Mouse (Mus musculus) kidney, embryonic 14.5 days (tissue): ENCODE results near the gene Frmd4a. TPM values are rescaled to one million over a fixed set of nuclear protein-coding genes. Genes with fewer than 3 reads are reported as not detected.

Experiments
- ATAC-seq: fragments of 200-750 bp; cut with Nextera tagmentation; 2 replicates; pipeline ENCODE4 v1.8.0; 2017; ENCODE audit warnings: moderate number of reproducible peaks, mild to moderate bottlenecking, moderate TSS enrichment, moderate library complexity; ENCODE audit not compliant: low FRiP score, low TSS enrichment
- H3K27ac ChIP-seq: fragments of 300-500 bp; sonication (generic); 2 replicates; pipeline ENCODE4 v1.5.1; 2014; ENCODE audit warnings: low read depth, mild to moderate bottlenecking, low read length, moderate library complexity, mixed read lengths
- H3K27me3 ChIP-seq: fragments of 300-500 bp; sonication (generic); 2 replicates; pipeline ENCODE4 v1.6.1; 2014; ENCODE audit warnings: mild to moderate bottlenecking, low read length; ENCODE audit not compliant: control insufficient read depth, insufficient read depth
- H3K36me3 ChIP-seq: fragments of 300-500 bp; sonication (generic); 2 replicates; pipeline ENCODE4 v1.6.1; 2014; ENCODE audit warnings: low read length, mixed read lengths; ENCODE audit not compliant: control insufficient read depth, insufficient read depth
- H3K4me1 ChIP-seq: fragments of 300-500 bp; sonication (generic); 2 replicates; pipeline ENCODE4 v1.6.1; 2014; ENCODE audit warnings: low read length, mixed read lengths; ENCODE audit not compliant: control insufficient read depth, insufficient read depth
- H3K4me2 ChIP-seq: fragments of 300-500 bp; sonication (generic); replicated peaks from 2 replicates; pipeline ENCODE4 v1.6.1; 2014; ENCODE audit warnings: low read depth, mild to moderate bottlenecking, low read length
- H3K4me3 ChIP-seq: fragments of 300-500 bp; sonication (generic); 2 replicates; pipeline ENCODE4 v1.5.1; 2014; ENCODE audit warnings: mild to moderate bottlenecking, low read length
- H3K9ac ChIP-seq: fragments of 300-500 bp; sonication (generic); 2 replicates; pipeline ENCODE4 v1.6.1; 2014; ENCODE audit warnings: low read depth, mild to moderate bottlenecking, low read length, moderate library complexity
- H3K9me3 ChIP-seq: fragments of 300-500 bp; sonication (generic); 2 replicates; pipeline ENCODE4 v1.6.1; 2016; ENCODE audit warnings: low read length; ENCODE audit not compliant: control insufficient read depth
- WGBS: fragments of 180-500 bp; shearing (Covaris S2); extraction: QIAGEN DNeasy Blood & Tissue Kit; methylation state at CpG from one replicate; pipeline ENCODE4 v1.1.7; 2014; 5-methylcytosine and 5-hydroxymethylcytosine counted together
- polyA plus RNA-seq: library from polyadenylated mRNA; unstranded; fragments of >200 nt; fragmentation: Nextera tagmentation; extraction: Ambion mirVana; gene quantifications from 2 replicates; pipeline ENCODE4 v1.2.1, GENCODE M21; 2014

Gene Frmd4a
- polyA plus RNA-seq, 1 experiment from 2014 or later = 39.2 TPM

DNA sequence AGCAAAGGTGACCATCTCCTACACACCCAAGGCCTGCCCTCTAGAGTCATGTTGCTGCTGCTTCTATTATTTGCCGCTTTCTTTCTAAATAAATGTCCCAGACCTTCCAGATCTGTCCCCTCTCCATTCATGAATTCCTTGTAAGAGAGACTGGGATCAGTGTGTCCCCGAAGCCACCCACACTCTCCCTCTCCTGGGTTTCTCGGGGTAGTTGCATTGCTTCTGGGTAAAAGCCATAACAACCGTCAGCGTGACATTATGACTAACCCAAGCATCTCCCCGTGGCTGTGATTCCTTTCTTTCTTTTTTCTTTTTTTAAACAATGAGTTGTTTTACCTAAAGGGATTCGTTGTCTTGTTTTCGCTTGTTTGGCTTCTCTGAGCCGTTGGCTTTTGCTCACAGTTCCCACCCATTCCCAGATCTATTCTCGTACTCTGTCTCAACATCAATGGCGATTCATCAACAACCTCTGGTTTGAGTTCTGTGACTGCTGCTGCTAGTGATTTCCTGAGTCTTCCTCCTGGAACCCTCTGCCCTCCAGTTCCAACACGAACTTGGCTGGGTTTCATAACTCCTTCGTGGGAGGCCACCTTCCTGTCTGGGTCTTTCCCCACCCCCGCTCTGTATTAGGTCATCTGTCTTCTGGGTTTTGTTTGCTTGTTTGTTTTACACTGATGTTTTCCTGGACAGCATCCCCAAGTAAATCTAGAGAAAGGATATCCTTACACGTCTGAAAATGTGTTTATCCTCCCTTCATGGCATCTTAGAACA, 483.9 kb downstream of the Frmd4a start:
- no peak for ATAC-seq
- 63% methylated on average over 15 of the region's 15 CpGs for WGBS
- peak overlapping the region; percentile 6; the same call in 1 of the 2 replicates for H3K27ac ChIP-seq
- H3K4me3 ChIP-seq = no peak overlapping the region
- no peaks in the 10 kb centered on the region for H3K27me3 ChIP-seq
- no peak overlapping the region for H3K4me2 ChIP-seq
- H3K9me3 ChIP-seq = no peaks in the 10 kb centered on the region
- no peaks in the 10 kb centered on the region; the same call in 1 of the 2 replicates for H3K36me3 ChIP-seq
- peaks cover 5% of the 10 kb centered on the region; the same call in 1 of the 2 replicates for H3K4me1 ChIP-seq
- no peak overlapping the region for H3K9ac ChIP-seq

DNA sequence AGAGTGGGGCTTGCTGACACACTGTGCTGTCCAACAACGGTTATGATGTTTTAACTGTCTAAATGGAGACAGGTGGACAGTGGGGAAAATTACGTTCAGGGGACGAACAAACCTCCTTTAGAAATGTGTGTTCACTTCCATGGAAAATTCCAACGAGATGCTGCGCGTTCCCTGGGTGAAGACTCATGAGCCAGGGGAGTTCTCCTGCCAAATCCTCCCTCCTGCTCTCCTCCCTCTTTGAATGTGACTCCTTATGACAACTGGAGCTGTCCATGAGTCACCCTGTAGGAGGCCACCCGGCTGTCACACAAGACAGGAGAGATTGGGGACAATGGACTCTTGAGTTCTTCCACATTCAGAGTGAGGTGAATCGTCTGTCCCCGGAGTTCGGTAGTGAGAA, 486.9 kb downstream of the Frmd4a start:
- Histone ChIP-seq H3K4me1 (peaks cover 21% of the 10 kb centered on the region), H3K27ac (no peak overlapping the region), H3K9me3 (no peaks in the 10 kb centered on the region), H3K36me3 (no peaks in the 10 kb centered on the region), H3K27me3 (no peaks in the 10 kb centered on the region), H3K4me3 (no peak overlapping the region), H3K9ac (no peak overlapping the region), H3K4me2 (no peak overlapping the region)
- 80% methylated on average over 10 of the region's 10 CpGs for WGBS
- no peak for ATAC-seq

DNA sequence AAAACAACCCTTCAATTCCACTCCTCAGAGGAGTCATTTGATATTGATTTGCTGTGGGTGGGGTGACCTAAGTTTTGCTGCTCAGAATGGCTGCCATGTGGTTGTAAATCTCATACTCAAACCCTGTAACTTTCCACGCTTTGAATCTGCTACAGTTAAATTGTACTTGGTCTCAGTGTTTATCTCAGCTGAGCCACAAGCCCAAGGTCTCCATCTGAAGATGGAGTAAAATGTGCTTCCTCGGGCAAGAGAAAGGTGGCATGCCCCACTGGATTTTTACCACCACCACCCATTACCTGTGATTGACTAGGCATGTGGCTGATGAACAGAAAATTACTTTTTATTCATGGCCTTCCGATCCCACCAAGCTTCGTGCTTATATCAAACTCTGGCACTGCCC, 488.2 kb downstream of the Frmd4a start:
- Histone ChIP-seq H3K27me3 (no peaks in the 10 kb centered on the region), H3K9ac (no peak overlapping the region), H3K4me2 (no peak overlapping the region), H3K9me3 (no peaks in the 10 kb centered on the region), H3K27ac (no peak overlapping the region), H3K4me3 (no peak overlapping the region), H3K4me1 (peaks cover 27% of the 10 kb centered on the region), H3K36me3 (no peaks in the 10 kb centered on the region)
- no peak for ATAC-seq
- WGBS = 53% methylated on average over 4 of the region's 4 CpGs

DNA sequence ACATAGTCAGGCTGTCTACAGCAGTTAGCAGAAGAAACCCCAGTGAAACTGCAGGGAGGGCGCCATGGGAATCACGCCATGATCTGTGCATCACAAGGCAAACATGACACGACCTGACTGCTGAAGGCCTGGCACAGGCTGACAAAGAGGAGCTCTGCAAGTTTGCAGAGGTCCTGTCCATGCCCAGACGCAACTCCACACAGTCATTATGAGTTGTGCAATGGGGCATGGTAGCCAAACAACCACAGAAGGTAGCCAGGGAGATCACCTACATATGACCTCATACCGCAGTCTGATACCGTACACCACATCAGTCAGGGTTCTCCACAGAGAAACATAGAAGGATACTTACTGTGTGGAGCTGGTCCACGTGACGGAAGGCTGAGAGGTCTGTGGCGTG, 489.1 kb downstream of the Frmd4a start:
- no peaks in the 10 kb centered on the region for H3K9me3 ChIP-seq
- H3K4me2 ChIP-seq = no peak overlapping the region
- no peaks in the 10 kb centered on the region for H3K36me3 ChIP-seq
- no peak overlapping the region for H3K4me3 ChIP-seq
- peaks cover 25% of the 10 kb centered on the region for H3K4me1 ChIP-seq
- no peak overlapping the region for H3K27ac ChIP-seq
- H3K9ac ChIP-seq = no peak overlapping the region
- WGBS = 84% methylated on average over 9 of the region's 9 CpGs
- ATAC-seq = no peak
- H3K27me3 ChIP-seq = no peaks in the 10 kb centered on the region

DNA sequence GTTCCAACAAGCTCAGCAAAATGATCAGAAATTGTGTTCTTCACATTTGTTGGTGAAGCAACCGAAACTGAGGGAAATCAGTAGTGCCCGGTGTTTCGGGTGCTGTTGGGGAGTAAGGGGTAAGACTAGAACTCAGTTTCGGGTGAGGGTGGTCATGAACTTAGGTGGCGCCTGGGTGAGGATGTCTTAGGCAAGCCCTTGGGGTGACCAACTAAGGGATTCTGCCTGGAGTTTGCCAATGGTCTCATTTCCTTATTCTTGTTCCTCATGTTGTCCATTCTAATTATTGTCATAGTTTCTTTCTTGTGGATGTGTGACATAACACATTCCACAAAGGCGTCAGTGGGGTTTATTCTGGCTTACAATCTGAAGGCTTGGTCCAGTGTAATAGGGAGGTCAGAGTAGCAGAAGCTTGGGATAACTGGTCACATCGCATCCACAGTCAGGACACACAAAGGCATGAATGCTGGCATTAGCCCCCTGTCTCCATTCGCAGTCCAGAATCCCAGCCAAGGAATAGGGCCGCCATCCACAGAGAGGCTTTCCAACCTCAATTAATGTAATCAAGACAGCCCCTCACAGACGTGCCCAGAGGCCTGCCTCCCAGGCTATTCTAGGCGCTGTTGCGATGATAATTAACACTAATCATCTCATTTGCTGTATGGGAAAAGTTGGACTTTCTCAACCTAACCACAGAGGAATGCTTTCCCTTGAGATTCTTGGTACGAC, 490.5 kb downstream of the Frmd4a start:
- Histone ChIP-seq H3K9me3 (no peaks in the 10 kb centered on the region), H3K36me3 (no peaks in the 10 kb centered on the region), H3K4me2 (no peak overlapping the region), H3K4me1 (peaks cover 31% of the 10 kb centered on the region), H3K9ac (no peak overlapping the region), H3K4me3 (no peak overlapping the region), H3K27me3 (no peaks in the 10 kb centered on the region), H3K27ac (no peak overlapping the region)
- no peak for ATAC-seq
- 90% methylated on average over 13 of the region's 13 CpGs for WGBS

DNA sequence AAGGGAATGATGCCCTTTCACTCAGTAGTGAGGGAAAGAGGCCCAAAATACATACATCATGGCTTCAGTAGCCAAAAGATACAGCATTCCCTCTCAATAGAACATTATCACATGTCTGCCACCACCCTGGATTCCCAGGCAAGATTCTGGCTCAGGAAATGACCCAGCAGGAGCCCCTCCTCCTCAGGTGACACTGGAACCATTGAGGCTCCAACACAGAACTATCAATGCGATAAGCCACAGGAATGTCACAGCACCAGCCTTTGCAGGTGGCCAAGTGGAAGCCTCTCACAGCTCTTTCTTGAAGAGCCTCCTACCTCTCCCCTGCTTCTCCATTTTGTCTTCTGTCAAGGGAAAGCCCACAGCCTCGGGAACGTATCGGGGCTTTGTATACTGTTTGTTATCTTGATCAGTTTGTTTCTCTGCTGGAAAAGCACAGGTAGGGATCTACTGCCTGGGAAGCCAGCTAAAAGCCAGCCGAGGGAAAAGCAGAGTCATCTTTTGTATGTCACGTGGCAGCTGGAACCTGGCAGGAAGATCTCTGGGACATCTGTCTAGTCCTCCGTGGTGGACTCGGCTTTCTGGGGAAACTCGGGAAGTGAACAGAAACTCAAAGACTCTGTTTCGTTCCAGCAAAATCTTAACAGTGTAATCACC, 491.6 kb downstream of the Frmd4a start:
- WGBS = 78% methylated on average over 10 of the region's 10 CpGs
- ATAC-seq = no peak
- peaks cover 31% of the 10 kb centered on the region for H3K4me1 ChIP-seq
- no peaks in the 10 kb centered on the region for H3K9me3 ChIP-seq
- H3K27me3 ChIP-seq = no peaks in the 10 kb centered on the region
- H3K9ac ChIP-seq = no peak overlapping the region
- peak overlapping the region; percentile 59; the same call in 1 of the 2 replicates for H3K27ac ChIP-seq
- no peaks in the 10 kb centered on the region for H3K36me3 ChIP-seq
- no peak overlapping the region for H3K4me3 ChIP-seq
- no peak overlapping the region for H3K4me2 ChIP-seq

DNA sequence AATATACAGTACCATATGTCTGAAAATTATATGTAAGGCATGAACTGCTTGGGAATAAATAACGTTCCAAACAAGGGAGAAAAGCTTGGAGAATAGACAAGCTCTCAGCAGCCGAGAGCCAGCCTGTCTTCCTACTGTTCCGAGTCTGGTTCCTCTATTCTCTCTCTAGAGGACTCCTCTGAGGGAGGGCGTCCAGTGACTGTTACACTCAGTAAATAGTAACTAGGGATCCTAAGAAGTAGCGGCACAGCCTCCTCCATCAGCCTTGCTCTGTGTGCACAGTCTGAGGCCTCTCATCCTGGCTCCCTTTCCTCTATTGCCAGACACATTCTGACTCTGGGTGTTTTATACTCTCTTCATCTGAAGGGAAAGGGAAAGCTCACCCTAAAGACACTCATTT, 492.2 kb downstream of the Frmd4a start:
- no peak overlapping the region for H3K4me3 ChIP-seq
- peak; percentile 75 for ATAC-seq
- H3K27me3 ChIP-seq = no peaks in the 10 kb centered on the region
- no peak overlapping the region for H3K4me2 ChIP-seq
- H3K27ac ChIP-seq = peak overlapping the region; percentile 59; the same call in 1 of the 2 replicates
- WGBS = 49% methylated on average over 5 of the region's 5 CpGs
- no peaks in the 10 kb centered on the region for H3K36me3 ChIP-seq
- H3K4me1 ChIP-seq = peaks cover 31% of the 10 kb centered on the region
- no peak overlapping the region for H3K9ac ChIP-seq
- no peaks in the 10 kb centered on the region for H3K9me3 ChIP-seq

DNA sequence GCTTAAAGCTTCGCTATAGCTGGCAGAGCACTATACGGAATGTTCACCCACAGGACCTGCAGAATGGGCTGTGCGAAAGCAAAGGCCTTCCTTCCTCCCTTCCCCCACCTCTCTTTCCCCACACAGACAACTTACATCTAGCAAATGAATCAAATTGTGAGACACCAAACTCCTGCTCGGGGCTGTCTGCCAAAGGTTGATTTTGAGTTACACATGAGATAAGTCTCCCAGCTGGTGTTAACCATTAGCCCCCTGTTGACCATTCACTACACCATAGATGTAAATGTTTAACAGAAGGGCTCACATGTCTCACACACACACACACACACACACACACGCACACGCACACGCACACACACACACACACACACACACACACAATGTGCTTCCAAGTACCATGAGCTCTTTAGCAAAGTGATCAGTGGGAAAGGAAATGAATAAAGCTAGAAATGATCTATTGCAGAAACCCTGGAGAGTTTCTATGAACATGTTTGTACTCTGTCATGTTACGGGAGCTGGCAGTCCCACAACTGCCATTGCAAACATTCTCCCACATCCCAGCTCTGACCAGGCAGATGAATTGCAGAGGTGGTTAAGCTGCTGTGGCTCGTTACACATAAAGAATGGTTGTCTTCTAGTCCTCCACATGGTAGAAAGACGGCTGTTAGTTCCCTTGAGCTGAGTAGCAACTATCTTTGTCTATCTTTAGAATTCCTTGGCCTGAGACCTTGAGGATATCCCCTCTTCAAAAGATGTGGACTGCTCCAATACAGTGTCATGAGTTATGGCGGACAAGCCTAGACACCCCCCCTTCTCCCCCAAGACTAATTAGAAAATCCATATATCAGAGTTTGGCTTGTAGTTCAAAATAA, 492.9 kb downstream of the Frmd4a start:
- WGBS = 42% methylated on average over 11 of the region's 11 CpGs
- no peak overlapping the region for H3K4me3 ChIP-seq
- no peak overlapping the region for H3K9ac ChIP-seq
- no peaks in the 10 kb centered on the region for H3K36me3 ChIP-seq
- peak; percentile 66 for ATAC-seq
- no peaks in the 10 kb centered on the region for H3K27me3 ChIP-seq
- H3K4me1 ChIP-seq = peaks cover 31% of the 10 kb centered on the region
- H3K27ac ChIP-seq = peak overlapping the region; percentile 59
- H3K9me3 ChIP-seq = no peaks in the 10 kb centered on the region
- H3K4me2 ChIP-seq = no peak overlapping the region
